Mouse (Mus musculus): ENCODE results near the gene Sp2.

Sp2 gene

DNA sequence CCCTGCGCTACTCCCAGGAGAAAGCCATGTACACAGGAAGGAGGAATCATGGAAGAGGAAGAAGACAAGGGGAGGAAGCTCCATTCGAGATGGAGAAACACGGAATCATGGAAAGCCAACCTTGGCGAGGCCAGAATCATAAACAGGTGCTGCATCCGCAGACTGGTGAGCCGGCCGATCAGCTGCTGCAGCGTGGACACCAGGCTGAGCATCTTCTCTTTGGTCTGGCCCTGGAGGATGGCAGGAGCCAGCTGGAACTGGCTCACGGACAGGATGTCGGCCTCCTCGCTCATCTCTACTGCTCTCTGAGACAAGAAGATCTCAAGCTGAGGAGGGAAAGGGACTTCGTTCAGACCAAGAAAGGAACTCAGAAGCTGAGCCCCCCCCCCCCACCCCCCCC is 74.2 kb downstream of the Sp2 start:
- no peak for DNase-seq (ENCODE audit: low spot score)

GRCm38 (mm10) chr11:96906431-96907161 is 76.2 kb downstream of the Sp2 start:
- DNase-seq (ENCODE audit: low spot score) = peak; percentile 71

Data from embryo, embryonic 10 days (tissue).